Mouse (Mus musculus): ENCODE measurements at regions not wholly inside any gene's neighbourhood (a gene's known extent, or its start where the extent isn't known, plus 50 kb on each side); places are given as distances from the start of the nearest gene placed in this dataset.

DNA sequence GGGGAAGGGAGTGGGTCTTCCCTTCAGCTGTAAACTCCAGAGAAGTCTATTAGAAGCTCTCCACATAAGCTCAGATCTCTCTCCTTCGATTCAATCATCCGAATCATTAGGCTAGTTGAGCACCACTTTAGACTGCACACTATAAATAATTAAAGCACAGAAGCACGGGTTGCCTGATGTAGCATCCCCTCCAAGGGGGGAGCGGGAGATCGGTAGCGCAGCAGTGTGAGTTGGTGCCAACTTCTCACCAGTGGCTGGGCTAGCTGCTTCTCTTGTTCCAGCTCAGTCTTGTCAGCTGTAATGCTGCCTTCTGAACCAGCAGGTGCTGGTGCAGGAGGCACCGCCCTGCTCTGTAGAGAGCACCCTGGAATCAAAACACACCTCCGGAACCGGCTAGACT, 78.6 kb downstream of the A830031A19Rik start:
- DNase-seq: no peak

- DNase-seq: no peak
Observed at GRCm38 (mm10) chr11:23994160-23994559, 80.7 kb downstream of the A830031A19Rik start.

- no peak for DNase-seq
Observed at GRCm38 (mm10) chr11:23987532-23988450, 87.1 kb downstream of the A830031A19Rik start.

DNA sequence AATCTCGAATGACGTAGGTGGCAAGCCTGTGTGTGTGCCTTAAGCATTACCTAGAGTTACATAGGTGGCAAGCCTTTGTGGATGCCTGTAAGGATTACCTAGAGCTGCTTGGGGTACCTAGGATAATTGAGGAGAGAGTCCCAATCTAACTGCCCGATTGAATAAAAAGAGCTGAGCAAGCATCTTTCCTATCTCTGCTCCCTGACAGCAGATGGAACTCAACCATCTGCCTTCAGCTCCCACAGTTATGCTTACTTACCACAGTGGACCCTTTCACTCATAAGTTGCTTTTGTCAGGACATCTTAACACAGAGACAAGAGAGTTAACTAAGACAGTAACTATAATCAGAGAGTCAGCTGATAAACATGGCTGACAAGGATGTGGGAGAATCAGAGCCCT, 89.6 kb downstream of the A830031A19Rik start:
- no peak for DNase-seq

DNA sequence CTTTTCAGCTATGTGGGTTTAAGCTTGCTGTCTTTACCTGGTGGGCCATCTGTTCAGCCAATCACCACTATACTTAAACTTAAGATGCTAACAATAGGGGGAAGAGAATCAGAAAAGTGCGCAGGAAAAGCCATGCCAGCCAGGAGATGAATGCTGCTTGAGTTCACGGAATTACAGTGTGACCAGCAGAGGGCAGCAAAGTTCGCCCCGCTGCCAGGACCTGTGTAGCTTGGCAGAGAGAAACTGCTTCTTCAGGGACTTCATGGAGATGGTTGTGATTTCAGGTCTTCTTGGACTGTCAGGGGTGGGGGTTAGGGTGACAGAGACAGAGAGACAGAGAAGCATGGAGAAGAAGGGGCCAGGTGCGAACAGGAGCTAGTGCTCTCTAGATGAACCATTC, 84.3 kb upstream of the Papolg start:
- peak; percentile 79 for DNase-seq

DNA sequence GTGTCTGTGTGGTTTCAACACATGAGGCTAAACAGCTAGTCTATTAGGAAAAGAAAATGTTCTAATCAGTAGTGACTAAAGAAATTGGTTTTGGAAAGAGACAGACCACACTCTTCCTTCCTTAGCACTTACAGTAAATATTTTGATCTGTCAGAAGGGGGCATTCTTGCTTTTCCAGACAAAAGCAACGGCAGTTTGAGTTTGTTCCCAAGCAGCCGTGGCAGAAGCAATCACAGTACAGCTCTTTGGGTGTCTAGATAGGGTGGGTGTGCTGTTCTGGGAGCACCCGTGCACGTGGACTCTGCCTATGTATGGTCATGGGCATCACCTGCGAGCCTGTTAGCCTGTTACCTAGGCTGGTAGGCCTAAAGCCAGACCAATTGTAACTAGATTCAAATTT, 83.2 kb upstream of the Papolg start:
- DNase-seq: no peak

DNA sequence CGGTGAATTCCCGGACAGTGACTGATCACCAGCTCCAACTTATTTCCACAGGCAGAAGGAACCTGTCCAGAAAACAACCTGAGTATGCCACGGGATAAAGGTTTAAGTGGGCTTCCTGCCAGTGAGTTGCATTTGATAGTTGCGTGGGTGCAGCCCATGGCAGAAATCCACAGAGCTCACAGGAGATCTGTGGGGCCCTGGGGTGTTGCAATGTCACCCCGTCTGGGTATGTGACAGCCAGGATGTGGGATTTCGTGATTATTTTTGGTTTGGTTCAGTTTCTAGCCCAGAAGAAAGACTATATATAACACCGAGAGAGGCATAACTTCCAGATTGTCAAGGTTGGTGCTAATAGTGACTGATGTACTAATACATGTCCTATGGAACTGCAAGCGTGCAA, 82.0 kb upstream of the Papolg start:
- DNase-seq: no peak

- DNase-seq: no peak
Observed at GRCm38 (mm10) chr11:23954323-23954722, 59.3 kb upstream of the Papolg start.

GRCm38 (mm10) chr11:23945966-23946365, 50.9 kb upstream of the Papolg start:
- no peak for DNase-seq

Data from kidney, postnatal 10 days (tissue).